Mouse (Mus musculus) cerebellum, adult 2 months (tissue): ENCODE data around the gene Pcnx3.

Experiments used
- CTCF ChIP-seq: fragments of 200-500 bp; IDR thresholded peaks from 2 replicates; pipeline ENCODE4 v1.5.1; 2011; ENCODE audit warnings: low read depth, mild to moderate bottlenecking, control low read depth, low read length, moderate library complexity, borderline replicate concordance; ENCODE audit not compliant: insufficient read depth
- POLR2A ChIP-seq: fragments of 200-500 bp; IDR thresholded peaks from 2 replicates; pipeline ENCODE4 v1.6.1; 2011; ENCODE audit warnings: low read length, control low read depth, borderline replicate concordance; ENCODE audit not compliant: insufficient read depth

DNA sequence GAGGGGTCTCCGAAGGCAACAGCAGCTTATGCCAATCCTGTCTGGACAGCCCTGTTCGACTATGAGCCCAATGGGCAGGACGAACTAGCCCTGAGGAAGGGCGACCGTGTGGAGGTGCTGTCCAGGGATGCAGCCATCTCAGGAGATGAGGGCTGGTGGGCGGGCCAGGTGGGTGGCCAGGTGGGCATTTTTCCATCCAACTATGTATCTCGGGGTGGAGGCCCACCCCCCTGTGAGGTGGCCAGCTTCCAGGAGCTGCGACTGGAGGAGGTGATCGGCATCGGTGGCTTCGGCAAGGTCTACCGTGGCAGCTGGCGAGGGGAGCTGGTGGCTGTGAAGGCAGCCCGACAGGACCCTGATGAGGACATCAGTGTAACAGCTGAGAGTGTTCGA lies 1.6 kb upstream of the Pcnx3 start:
- TF ChIP-seq CTCF (no peak), POLR2A (no peak)
